Mouse (Mus musculus): Measurements from ENCODE around the gene Clcc1. TPM values are rescaled to one million over a fixed set of nuclear protein-coding genes. Genes with fewer than 3 reads are reported as not detected.

The Clcc1 gene
- polyA plus RNA-seq, 1 experiment, result 47.2 TPM

GRCm38 (mm10) chr3:108702789-108703188 is 49.1 kb downstream of the Clcc1 start:
- Histone ChIP-seq H3K27ac (ENCODE audit: insufficient read depth, low read length) (no peak overlapping the region), H3K27me3 (ENCODE audit: control insufficient read depth, insufficient read depth, low read length) (no peaks in the 10 kb centered on the region), H3K4me3 (replicated peaks; ENCODE audit: insufficient read depth, low read depth, low read length) (no peak overlapping the region), H3K4me1 (ENCODE audit: control insufficient read depth, insufficient read depth, low read length) (no peaks in the 10 kb centered on the region)
- 81% methylated on average over 8 of the region's 8 CpGs for WGBS
- TF ChIP-seq POLR2A (IDR thresholded peaks at IDR 0.05; ENCODE audit: borderline replicate concordance, insufficient read depth, low read length) (no peak), CTCF (IDR thresholded peaks at IDR 0.05; ENCODE audit: borderline replicate concordance, insufficient read depth, low read depth, low read length) (no peak)
- no peak for DNase-seq

GRCm38 (mm10) chr3:108711296-108711695 is 57.6 kb downstream of the Clcc1 start:
- Histone ChIP-seq H3K27ac (ENCODE audit: insufficient read depth, low read length) (no peak overlapping the region), H3K27me3 (ENCODE audit: control insufficient read depth, insufficient read depth, low read length) (no peaks in the 10 kb centered on the region), H3K4me1 (ENCODE audit: control insufficient read depth, insufficient read depth, low read length) (no peaks in the 10 kb centered on the region), H3K4me3 (replicated peaks; ENCODE audit: insufficient read depth, low read depth, low read length) (no peak overlapping the region)
- 96% methylated on average over 5 of the region's 5 CpGs for WGBS
- DNase-seq, result no peak
- TF ChIP-seq POLR2A (IDR thresholded peaks at IDR 0.05; ENCODE audit: borderline replicate concordance, insufficient read depth, low read length) (no peak), CTCF (IDR thresholded peaks at IDR 0.05; ENCODE audit: borderline replicate concordance, insufficient read depth, low read depth, low read length) (no peak)

- Histone ChIP-seq H3K4me1 (ENCODE audit: control insufficient read depth, insufficient read depth, low read length) (no peaks in the 10 kb centered on the region), H3K4me3 (replicated peaks; ENCODE audit: insufficient read depth, low read depth, low read length) (no peak overlapping the region), H3K27me3 (ENCODE audit: control insufficient read depth, insufficient read depth, low read length) (no peaks in the 10 kb centered on the region), H3K27ac (ENCODE audit: insufficient read depth, low read length) (no peak overlapping the region)
- 38% methylated on average over 3 of the region's 3 CpGs for WGBS
- DNase-seq, result no peak
- no peak for TF ChIP-seq POLR2A (IDR thresholded peaks at IDR 0.05; ENCODE audit: borderline replicate concordance, insufficient read depth, low read length)
- TF ChIP-seq CTCF (IDR thresholded peaks at IDR 0.05; ENCODE audit: borderline replicate concordance, insufficient read depth, low read depth, low read length), result no peak
Observed at GRCm38 (mm10) chr3:108713065-108713675, 59.5 kb downstream of the Clcc1 start.

- TF ChIP-seq CTCF (IDR thresholded peaks at IDR 0.05; ENCODE audit: borderline replicate concordance, insufficient read depth, low read depth, low read length), result no peak
- no peak for TF ChIP-seq POLR2A (IDR thresholded peaks at IDR 0.05; ENCODE audit: borderline replicate concordance, insufficient read depth, low read length)
- DNase-seq, result no peak
- WGBS, result 99% methylated on average over 4 of the region's 4 CpGs
- H3K4me1 ChIP-seq (ENCODE audit: control insufficient read depth, insufficient read depth, low read length), result no peaks in the 10 kb centered on the region
- H3K27ac ChIP-seq (ENCODE audit: insufficient read depth, low read length), result no peak overlapping the region
- no peaks in the 10 kb centered on the region for H3K27me3 ChIP-seq (ENCODE audit: control insufficient read depth, insufficient read depth, low read length)
- no peak overlapping the region for H3K4me3 ChIP-seq (replicated peaks; ENCODE audit: insufficient read depth, low read depth, low read length)
Observed at GRCm38 (mm10) chr3:108714837-108715236, 61.1 kb downstream of the Clcc1 start.

- Histone ChIP-seq H3K4me1 (ENCODE audit: control insufficient read depth, insufficient read depth, low read length) (no peaks in the 10 kb centered on the region), H3K27me3 (ENCODE audit: control insufficient read depth, insufficient read depth, low read length) (no peaks in the 10 kb centered on the region), H3K4me3 (replicated peaks; ENCODE audit: insufficient read depth, low read depth, low read length) (no peak overlapping the region), H3K27ac (ENCODE audit: insufficient read depth, low read length) (no peak overlapping the region)
- no peak for DNase-seq
- WGBS, result 91% methylated on average over 3 of the region's 3 CpGs
- TF ChIP-seq CTCF (IDR thresholded peaks at IDR 0.05; ENCODE audit: borderline replicate concordance, insufficient read depth, low read depth, low read length) (no peak), POLR2A (IDR thresholded peaks at IDR 0.05; ENCODE audit: borderline replicate concordance, insufficient read depth, low read length) (no peak)
Observed at GRCm38 (mm10) chr3:108717896-108718502, 64.3 kb downstream of the Clcc1 start.

GRCm38 (mm10) chr3:108719357-108719756 is 65.6 kb downstream of the Clcc1 start:
- Histone ChIP-seq H3K27ac (ENCODE audit: insufficient read depth, low read length) (no peak overlapping the region), H3K4me3 (replicated peaks; ENCODE audit: insufficient read depth, low read depth, low read length) (no peak overlapping the region), H3K27me3 (ENCODE audit: control insufficient read depth, insufficient read depth, low read length) (no peaks in the 10 kb centered on the region), H3K4me1 (ENCODE audit: control insufficient read depth, insufficient read depth, low read length) (no peaks in the 10 kb centered on the region)
- WGBS, result 89% methylated on average over 2 of the region's 2 CpGs
- no peak for DNase-seq
- TF ChIP-seq CTCF (IDR thresholded peaks at IDR 0.05; ENCODE audit: borderline replicate concordance, insufficient read depth, low read depth, low read length) (no peak), POLR2A (IDR thresholded peaks at IDR 0.05; ENCODE audit: borderline replicate concordance, insufficient read depth, low read length) (no peak)

GRCm38 (mm10) chr3:108719761-108720160 is 66.0 kb downstream of the Clcc1 start:
- H3K4me1 ChIP-seq (ENCODE audit: control insufficient read depth, insufficient read depth, low read length), result no peaks in the 10 kb centered on the region
- no peak overlapping the region for H3K27ac ChIP-seq (ENCODE audit: insufficient read depth, low read length)
- no peaks in the 10 kb centered on the region for H3K27me3 ChIP-seq (ENCODE audit: control insufficient read depth, insufficient read depth, low read length)
- no peak for TF ChIP-seq CTCF (IDR thresholded peaks at IDR 0.05; ENCODE audit: borderline replicate concordance, insufficient read depth, low read depth, low read length)
- WGBS, result 95% methylated on average over 3 of the region's 3 CpGs
- no peak overlapping the region for H3K4me3 ChIP-seq (replicated peaks; ENCODE audit: insufficient read depth, low read depth, low read length)
- no peak for DNase-seq
